Mouse (Mus musculus): ENCODE results near the gene Tcea3.

The Tcea3 gene

GRCm38 (mm10) chr4:136281097-136281496 is 33.6 kb downstream of the Tcea3 start:
- in situ Hi-C loops (cut with MboI, MseI), result no loop called here

GRCm38 (mm10) chr4:136281611-136282010 is 34.1 kb downstream of the Tcea3 start:
- in situ Hi-C loops (cut with MboI, MseI), result no loop called here

- in situ Hi-C loops (cut with MboI, MseI), result no loop called here
Observed at GRCm38 (mm10) chr4:136282621-136283480, 35.3 kb downstream of the Tcea3 start.

- in situ Hi-C loops (cut with MboI, MseI), result no loop called here
Observed at GRCm38 (mm10) chr4:136283783-136284182, 36.3 kb downstream of the Tcea3 start.

- in situ Hi-C loops (cut with MboI, MseI), result no loop called here
Observed at GRCm38 (mm10) chr4:136284455-136284854, 36.9 kb downstream of the Tcea3 start, which contains the start of gene Zfp46. Gene Zfp46, plus strand, starts transcription at chr4:136284683.

GRCm38 (mm10) chr4:136284891-136285290 is 37.4 kb downstream of the Tcea3 start:
- in situ Hi-C loops (cut with MboI, MseI), result no loop called here

- in situ Hi-C loops (cut with MboI, MseI), result no loop called here
Observed at GRCm38 (mm10) chr4:136285348-136285810, 37.9 kb downstream of the Tcea3 start.

GRCm38 (mm10) chr4:136285811-136286371 is 38.4 kb downstream of the Tcea3 start:
- in situ Hi-C loops (cut with MboI, MseI), result no loop called here

GRCm38 (mm10) chr4:136289918-136290780 is 42.6 kb downstream of the Tcea3 start:
- in situ Hi-C loops (cut with MboI, MseI), result no loop called here

- in situ Hi-C loops (cut with MboI, MseI), result no loop called here
Observed at GRCm38 (mm10) chr4:136290781-136291595, 43.5 kb downstream of the Tcea3 start.

- in situ Hi-C loops (cut with MboI, MseI), result no loop called here
Observed at GRCm38 (mm10) chr4:136291692-136292091, 44.2 kb downstream of the Tcea3 start.

GRCm38 (mm10) chr4:136295941-136296340 is 48.4 kb downstream of the Tcea3 start:
- in situ Hi-C loops (cut with MboI, MseI), result no loop called here

- in situ Hi-C loops (cut with MboI, MseI), result no loop called here
Observed at GRCm38 (mm10) chr4:136302462-136302861, 54.9 kb downstream of the Tcea3 start.

GRCm38 (mm10) chr4:136304181-136304580 is 56.7 kb downstream of the Tcea3 start:
- in situ Hi-C loops (cut with MboI, MseI), result no loop called here

GRCm38 (mm10) chr4:136308355-136308754 is 60.8 kb downstream of the Tcea3 start:
- in situ Hi-C loops (cut with MboI, MseI), result no loop called here

GRCm38 (mm10) chr4:136309780-136310179 is 62.3 kb downstream of the Tcea3 start:
- in situ Hi-C loops (cut with MboI, MseI), result no loop called here

- in situ Hi-C loops (cut with MboI, MseI), result no loop called here
Observed at GRCm38 (mm10) chr4:136310229-136311041, 62.9 kb downstream of the Tcea3 start, which contains the start of gene Hnrnpr. Gene Hnrnpr, plus strand, starts transcription at chr4:136310942.

GRCm38 (mm10) chr4:136311042-136311999 is 63.8 kb downstream of the Tcea3 start:
- in situ Hi-C loops (cut with MboI, MseI), result no loop called here

- in situ Hi-C loops (cut with MboI, MseI), result no loop called here
Observed at GRCm38 (mm10) chr4:136312616-136313015, 65.1 kb downstream of the Tcea3 start.
